Mouse (Mus musculus) forebrain, embryonic 13.5 days (tissue): ENCODE results near the gene Lrrc25. TPM values are rescaled to one million over a fixed set of nuclear protein-coding genes. Genes with fewer than 3 reads are reported as not detected.

Source experiments
- polyA plus RNA-seq: library from polyadenylated mRNA; unstranded; fragments of >200 nt; fragmentation: Nextera tagmentation; extraction: Ambion mirVana; gene quantifications from 2 replicates; pipeline ENCODE4 v1.2.1, GENCODE M21; 2015

Lrrc25 gene
- polyA plus RNA-seq, 1 experiment from 2014 or later, result 0.65 TPM

Other genes with a start within 250 kb of the Lrrc25 start
- 0.18 and 0.35 TPM in 2 replicates for gene Comp, start 242.6 kb upstream of the Lrrc25 start, polyA plus RNA-seq
- gene Crtc1, start 176.6 kb upstream of the Lrrc25 start, polyA plus RNA-seq, result 23.4 and 28.2 TPM in 2 replicates
- 15.3 and 16.4 TPM in 2 replicates for gene Klhl26, start 139.2 kb upstream of the Lrrc25 start, polyA plus RNA-seq
- gene Tmem59l, start 128.8 kb upstream of the Lrrc25 start, polyA plus RNA-seq, result 32.5 and 38.0 TPM in 2 replicates
- gene Crlf1, start 123.0 kb upstream of the Lrrc25 start, polyA plus RNA-seq, result 0.86 and 0.92 TPM in 2 replicates
- 150 and 154 TPM in 2 replicates for gene Rex1bd, start 109.4 kb upstream of the Lrrc25 start, polyA plus RNA-seq
- gene Uba52, start 105.4 kb upstream of the Lrrc25 start, polyA plus RNA-seq, result 812 and 920 TPM in 2 replicates
- 357 and 385 TPM in 2 replicates for gene Fkbp8, start 88.4 kb upstream of the Lrrc25 start, polyA plus RNA-seq
- gene Kxd1, start 88.2 kb upstream of the Lrrc25 start, polyA plus RNA-seq, result 52.5 and 53.6 TPM in 2 replicates
- gene Ell, start 76.7 kb upstream of the Lrrc25 start, polyA plus RNA-seq, result 16.5 and 16.6 TPM in 2 replicates
- 87.1 and 105 TPM in 2 replicates for gene Isyna1, start 21.8 kb upstream of the Lrrc25 start, polyA plus RNA-seq
- gene Ssbp4, start 7.3 kb upstream of the Lrrc25 start, polyA plus RNA-seq, result 81.9 and 101 TPM in 2 replicates
- gene Gdf15, start 16.3 kb downstream of the Lrrc25 start, polyA plus RNA-seq, result 0.15 TPM in 1 of 2 replicates, not detected in the other
- gene Pgpep1, start 44.2 kb downstream of the Lrrc25 start, polyA plus RNA-seq, result 64.6 and 80.8 TPM in 2 replicates
- gene Lsm4, start 57.1 kb downstream of the Lrrc25 start, polyA plus RNA-seq, result 238 and 239 TPM in 2 replicates
- 58.6 and 68.8 TPM in 2 replicates for gene Jund, start 82.8 kb downstream of the Lrrc25 start, polyA plus RNA-seq
- gene Iqcn, start 87.3 kb downstream of the Lrrc25 start, polyA plus RNA-seq, result 0.05 and 0.11 TPM in 2 replicates
- not detected in 2 replicates for gene Gm3336, start 102.4 kb downstream of the Lrrc25 start, polyA plus RNA-seq
- gene Pde4c, start 107.6 kb downstream of the Lrrc25 start, polyA plus RNA-seq, result 0.10 TPM in 1 of 2 replicates, not detected in the other
- gene Rab3a, start 138.5 kb downstream of the Lrrc25 start, polyA plus RNA-seq, result 180 and 188 TPM in 2 replicates
- 44.8 and 48.0 TPM in 2 replicates for gene Mpv17l2, start 144.8 kb downstream of the Lrrc25 start, polyA plus RNA-seq
- 84.3 and 84.6 TPM in 2 replicates for gene Pik3r2, start 160.6 kb downstream of the Lrrc25 start, polyA plus RNA-seq
- gene Mast3, start 188.9 kb downstream of the Lrrc25 start, polyA plus RNA-seq, result 15.8 and 16.0 TPM in 2 replicates
- 0.09 TPM in 1 of 2 replicates, not detected in the other for gene Il12rb1, start 192.3 kb downstream of the Lrrc25 start, polyA plus RNA-seq
- 5.6 and 5.7 TPM in 2 replicates for gene Arrdc2, start 223.6 kb downstream of the Lrrc25 start, polyA plus RNA-seq
- gene Kcnn1, start 247.1 kb downstream of the Lrrc25 start, polyA plus RNA-seq, result 11.2 and 13.5 TPM in 2 replicates